Mouse (Mus musculus) testis, adult 2 months (tissue): ENCODE data around the gene Aqp12. TPM values are rescaled to one million over a fixed set of nuclear protein-coding genes. Genes with fewer than 3 reads are reported as not detected.

ENCODE experiments used
- H3K27ac ChIP-seq: fragments of 200-500 bp; 2 replicates; pipeline ENCODE4 v1.5.1; 2012; ENCODE audit warnings: low read depth, low read length; ENCODE audit not compliant: control insufficient read depth, insufficient read depth
- H3K27me3 ChIP-seq: fragments of 200-500 bp; 2 replicates; pipeline ENCODE4 v1.6.1; 2012; ENCODE audit warnings: mild to moderate bottlenecking, low read length, moderate library complexity; ENCODE audit not compliant: control insufficient read depth, insufficient read depth
- H3K36me3 ChIP-seq: fragments of 200-500 bp; 2 replicates; pipeline ENCODE4 v1.6.1; 2012; ENCODE audit warnings: mild to moderate bottlenecking, low read length; ENCODE audit not compliant: control insufficient read depth, insufficient read depth
- H3K4me1 ChIP-seq: fragments of 200-500 bp; 2 replicates; pipeline ENCODE4 v1.6.1; 2012; ENCODE audit warnings: low read length; ENCODE audit not compliant: control insufficient read depth, insufficient read depth
- H3K4me3 ChIP-seq: fragments of 200-500 bp; 2 replicates; pipeline ENCODE4 v1.5.1; 2012; ENCODE audit warnings: low read depth, mild to moderate bottlenecking, low read length, moderate library complexity, mixed read lengths; ENCODE audit not compliant: control insufficient read depth
- CTCF ChIP-seq: fragments of 200-500 bp; IDR thresholded peaks from 2 replicates; pipeline ENCODE4 v1.5.1; 2012; ENCODE audit warnings: low read depth, mild to moderate bottlenecking, inconsistent platforms, low read length, moderate library complexity; ENCODE audit not compliant: control insufficient read depth, insufficient read depth, insufficient replicate concordance
- POLR2A ChIP-seq: fragments of 200-500 bp; IDR thresholded peaks from 2 replicates; pipeline ENCODE4 v1.6.1; 2012; ENCODE audit warnings: low read depth, mild to moderate bottlenecking, inconsistent platforms, low read length, moderate library complexity; ENCODE audit not compliant: control insufficient read depth
- polyA plus RNA-seq: library from polyadenylated mRNA; depleted of rRNA; stranded (reverse); fragments of >200 nt; gene quantifications from 2 replicates; pipeline ENCODE4 v1.2.3, GENCODE M21; 2012

The Aqp12 gene
- polyA plus RNA-seq, 1 experiment, result 0.59 TPM

DNA sequence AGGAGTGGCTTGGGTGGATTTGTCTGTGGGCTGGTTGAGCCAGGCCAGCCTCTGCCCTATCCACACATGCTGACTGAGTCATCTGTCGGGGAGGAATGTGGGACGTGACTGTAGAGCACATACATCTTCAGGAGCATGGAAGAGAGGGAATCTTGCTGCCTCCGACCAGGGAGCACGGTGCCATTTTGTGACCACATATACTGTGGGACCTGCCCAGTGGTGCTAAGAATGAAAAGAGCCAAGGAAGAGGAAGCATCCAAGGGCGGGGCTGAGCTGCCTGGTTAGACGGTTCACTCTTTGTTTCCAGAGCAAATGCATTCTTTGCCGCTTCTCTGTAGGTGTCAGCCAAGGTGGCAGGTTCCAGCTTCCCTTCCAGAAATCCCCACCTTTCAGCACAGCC is 27.5 kb upstream of the Aqp12 start:
- TF ChIP-seq CTCF, result no peak
- no peak for TF ChIP-seq POLR2A
- Histone ChIP-seq H3K36me3 (no peaks in the 10 kb centered on the region), H3K27ac (no peak overlapping the region), H3K4me1 (no peaks in the 10 kb centered on the region), H3K27me3 (no peaks in the 10 kb centered on the region), H3K4me3 (no peak overlapping the region)

DNA sequence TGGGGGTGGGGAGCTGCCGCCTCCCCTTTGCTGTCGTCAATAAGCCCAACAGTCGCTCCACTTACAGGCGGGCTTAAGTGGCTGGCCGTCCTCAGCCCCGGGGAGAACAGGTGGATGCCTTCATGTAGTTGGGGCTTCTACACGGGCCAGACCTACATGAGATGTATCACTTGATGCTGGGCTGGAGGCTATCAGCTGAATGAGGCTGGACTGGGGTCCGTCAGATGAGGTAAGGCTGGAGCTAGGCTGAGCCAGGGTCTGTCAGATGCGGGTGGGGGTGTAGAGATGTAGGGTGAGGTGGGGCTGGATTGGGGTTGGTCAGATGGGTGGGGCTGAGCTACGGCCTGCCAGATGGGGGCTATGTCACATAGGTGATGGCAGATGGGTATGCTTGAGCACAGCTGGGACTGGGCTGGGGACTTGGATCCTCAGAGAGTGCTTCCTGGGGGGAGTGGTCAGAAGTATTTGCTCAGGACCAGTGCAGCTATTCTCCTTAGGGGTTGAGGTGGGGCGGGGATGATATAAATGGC is 27.0 kb upstream of the Aqp12 start:
- Histone ChIP-seq H3K36me3 (no peaks in the 10 kb centered on the region), H3K4me3 (no peak overlapping the region), H3K27me3 (no peaks in the 10 kb centered on the region), H3K4me1 (no peaks in the 10 kb centered on the region), H3K27ac (no peak overlapping the region)
- TF ChIP-seq CTCF, result no peak

DNA sequence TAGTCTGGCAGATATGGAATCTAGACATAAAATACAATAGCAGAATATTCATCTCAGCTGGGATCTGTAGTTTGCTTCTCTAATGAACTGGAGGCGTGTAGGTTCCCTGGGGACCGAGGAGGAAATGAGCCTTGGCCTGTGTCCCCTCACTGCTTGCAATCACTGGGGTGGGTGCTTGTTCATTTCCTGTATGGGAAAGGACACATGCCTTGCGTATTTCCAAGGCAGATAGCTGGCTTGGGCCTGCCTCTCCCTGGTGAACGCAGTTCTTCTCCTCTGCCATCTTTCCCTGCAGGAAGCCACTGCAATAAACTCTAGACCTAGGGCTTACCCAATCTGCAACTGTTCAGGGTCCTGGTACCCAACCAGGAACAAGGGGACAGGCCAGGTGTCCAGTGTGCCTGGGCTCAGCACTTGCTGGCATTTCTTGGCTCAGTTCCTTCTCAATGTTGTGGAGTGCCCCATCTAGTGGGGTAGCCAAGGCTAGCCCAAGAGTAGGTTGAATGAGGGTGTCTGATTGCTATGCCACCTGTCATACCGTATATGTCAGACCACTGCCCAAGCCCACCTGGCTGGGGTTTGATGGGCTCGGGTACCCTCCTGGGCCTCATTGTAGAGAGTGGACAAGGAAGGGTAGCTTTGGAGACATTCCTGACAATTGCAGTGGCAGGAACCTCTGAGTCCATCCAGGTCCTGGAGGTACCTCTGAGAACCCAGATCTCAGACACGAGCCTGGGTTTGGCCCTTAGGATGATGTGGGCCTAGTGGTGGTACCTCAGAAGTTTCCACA is 24.9 kb upstream of the Aqp12 start:
- TF ChIP-seq CTCF (no peak), POLR2A (no peak)
- Histone ChIP-seq H3K27ac (no peak overlapping the region), H3K4me3 (no peak overlapping the region), H3K4me1 (no peaks in the 10 kb centered on the region), H3K36me3 (no peaks in the 10 kb centered on the region), H3K27me3 (no peaks in the 10 kb centered on the region)

DNA sequence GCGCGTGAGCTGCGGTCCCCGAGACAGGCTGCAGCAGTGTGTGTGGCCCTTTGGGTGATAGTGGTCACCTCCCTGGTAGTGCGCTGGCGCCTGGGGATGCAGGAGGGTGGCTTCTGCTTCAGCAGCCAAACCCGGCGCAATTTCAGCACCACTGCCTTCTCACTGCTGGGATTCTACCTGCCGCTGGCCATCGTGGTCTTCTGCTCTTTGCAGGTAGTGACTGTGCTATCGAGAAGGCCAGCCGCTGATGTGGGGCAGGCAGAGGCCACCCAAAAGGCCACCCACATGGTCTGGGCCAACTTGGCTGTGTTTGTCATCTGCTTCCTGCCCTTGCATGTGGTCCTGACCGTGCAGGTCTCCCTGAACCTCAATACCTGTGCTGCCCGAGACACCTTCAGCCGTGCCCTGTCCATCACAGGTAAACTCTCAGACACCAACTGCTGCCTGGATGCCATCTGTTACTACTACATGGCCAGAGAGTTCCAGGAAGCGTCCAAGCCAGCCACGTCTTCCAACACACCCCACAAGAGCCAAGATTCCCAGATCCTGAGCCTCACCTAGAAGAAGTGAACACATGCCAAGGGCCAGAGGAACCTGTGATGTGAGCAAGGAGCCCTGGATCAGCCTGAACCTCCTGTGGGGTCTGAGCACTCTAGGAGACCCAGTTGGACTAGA is 23.1 kb upstream of the Aqp12 start:
- Histone ChIP-seq H3K27ac (no peak overlapping the region), H3K4me1 (no peaks in the 10 kb centered on the region), H3K36me3 (no peaks in the 10 kb centered on the region), H3K4me3 (no peak overlapping the region), H3K27me3 (no peaks in the 10 kb centered on the region)
- TF ChIP-seq POLR2A (no peak), CTCF (no peak)

DNA sequence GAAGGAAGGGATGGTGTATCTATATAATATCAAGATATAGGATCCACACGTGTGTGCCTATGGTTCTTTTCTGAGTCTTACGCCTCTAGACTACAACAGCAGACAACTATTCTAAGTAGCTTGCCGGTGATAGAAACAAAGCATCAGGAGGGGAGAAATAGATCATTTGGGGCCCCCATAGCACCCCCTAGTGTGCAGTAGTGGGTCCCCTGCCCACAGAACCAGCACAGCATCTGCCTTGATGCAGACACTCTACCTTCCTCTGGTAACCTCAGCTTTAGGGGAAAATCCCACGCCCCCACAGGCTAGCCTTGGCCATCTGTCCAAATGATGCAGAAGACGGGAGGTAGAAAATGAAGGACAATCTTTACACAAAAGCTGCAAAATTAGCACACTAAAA is 21.1 kb upstream of the Aqp12 start:
- H3K4me1 ChIP-seq, result no peaks in the 10 kb centered on the region
- H3K36me3 ChIP-seq, result no peaks in the 10 kb centered on the region
- no peak overlapping the region for H3K4me3 ChIP-seq
- TF ChIP-seq POLR2A (no peak), CTCF (no peak)
- no peak overlapping the region for H3K27ac ChIP-seq
- no peaks in the 10 kb centered on the region for H3K27me3 ChIP-seq

DNA sequence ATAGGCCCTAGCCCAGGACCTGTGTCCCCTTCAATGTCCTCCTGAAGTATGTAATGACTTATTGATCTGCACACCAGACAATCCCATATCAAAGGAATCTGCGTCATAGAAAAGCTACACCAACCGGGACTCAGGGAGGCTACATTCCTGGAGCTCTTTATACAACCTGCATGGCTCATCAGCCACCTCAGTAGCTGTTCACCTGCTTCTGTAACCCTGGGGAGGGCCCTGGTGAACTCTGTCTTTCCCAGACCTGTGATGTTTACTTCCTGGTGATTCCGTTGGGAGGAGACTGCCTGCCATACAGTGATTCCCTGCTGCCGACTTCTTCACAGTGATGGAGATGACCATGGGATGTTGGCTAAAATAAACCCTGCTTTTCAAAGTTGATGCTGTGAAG is 17.2 kb upstream of the Aqp12 start:
- TF ChIP-seq CTCF (no peak), POLR2A (no peak)
- peaks cover 3% of the 10 kb centered on the region for H3K4me1 ChIP-seq
- no peaks in the 10 kb centered on the region for H3K36me3 ChIP-seq
- no peak overlapping the region for H3K4me3 ChIP-seq
- H3K27me3 ChIP-seq, result no peaks in the 10 kb centered on the region
- H3K27ac ChIP-seq, result no peak overlapping the region

DNA sequence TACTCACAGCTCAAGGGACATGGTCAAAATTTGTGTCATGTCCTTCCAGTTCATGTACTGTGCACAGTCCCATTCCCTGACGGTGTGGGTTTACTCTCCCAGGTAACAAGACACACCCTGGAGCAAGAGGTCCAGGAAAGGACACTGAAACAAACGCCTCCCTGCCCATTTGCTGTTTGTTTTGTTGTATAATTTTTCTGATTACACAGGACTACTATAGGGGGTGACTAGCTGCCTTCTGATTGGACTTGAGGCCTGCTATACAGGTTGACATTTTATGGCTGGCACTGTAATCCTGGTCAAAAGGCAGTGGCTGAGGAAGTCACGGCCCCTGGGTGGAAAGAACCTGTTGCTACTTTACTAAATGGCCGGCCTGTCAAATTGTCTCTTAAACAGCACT is 16.2 kb upstream of the Aqp12 start:
- H3K4me3 ChIP-seq, result peak overlapping the region; percentile 3; the same call in 1 of the 2 replicates
- H3K36me3 ChIP-seq, result no peaks in the 10 kb centered on the region
- H3K27me3 ChIP-seq, result no peaks in the 10 kb centered on the region
- H3K27ac ChIP-seq, result no peak overlapping the region
- H3K4me1 ChIP-seq, result peaks cover 3% of the 10 kb centered on the region
- TF ChIP-seq POLR2A, result no peak
- TF ChIP-seq CTCF, result no peak
